Mouse (Mus musculus) splenic B cell, adult 2 months (primary cell): ENCODE results near the gene Dlgap1.

ENCODE experiments used
- DNase-seq: peaks from one replicate; pipeline ENCODE4 v3.0.0-alpha.2; 2011; ENCODE audit warnings: low read depth, low spot score
- H3K27me3 ChIP-seq: 2 replicates; pipeline ENCODE4 v1.6.1; 2012; ENCODE audit warnings: mild to moderate bottlenecking, low read length, moderate library complexity, mixed read lengths; ENCODE audit not compliant: control insufficient read depth, poor library complexity, insufficient read depth, severe bottlenecking
- H3K36me3 ChIP-seq: 2 replicates; pipeline ENCODE4 v1.6.1; 2012; ENCODE audit warnings: mild to moderate bottlenecking, low read length, moderate library complexity, mixed read lengths; ENCODE audit not compliant: control insufficient read depth, poor library complexity, insufficient read depth, severe bottlenecking

The Dlgap1 gene

DNA sequence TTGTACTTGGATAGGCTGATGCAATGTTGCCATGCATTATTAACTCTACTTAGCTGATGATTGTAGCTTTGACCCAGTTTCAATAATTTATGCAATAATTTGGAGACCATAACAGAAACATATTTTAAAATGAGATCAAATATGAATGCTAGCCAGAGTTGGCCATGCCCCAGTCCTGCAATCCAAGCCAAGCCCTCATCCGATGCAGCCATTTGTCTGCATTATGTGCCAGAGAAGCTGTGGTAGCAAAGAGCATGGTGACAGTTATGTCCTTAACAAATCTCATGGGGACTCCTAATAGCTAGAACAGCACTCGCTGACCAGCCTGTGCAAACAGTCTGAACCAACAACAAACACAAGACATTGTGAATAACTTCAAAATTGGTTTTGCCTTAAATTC is 303.3 kb downstream of the Dlgap1 start:
- DNase-seq = no peak
- no peaks in the 10 kb centered on the region for H3K27me3 ChIP-seq

DNA sequence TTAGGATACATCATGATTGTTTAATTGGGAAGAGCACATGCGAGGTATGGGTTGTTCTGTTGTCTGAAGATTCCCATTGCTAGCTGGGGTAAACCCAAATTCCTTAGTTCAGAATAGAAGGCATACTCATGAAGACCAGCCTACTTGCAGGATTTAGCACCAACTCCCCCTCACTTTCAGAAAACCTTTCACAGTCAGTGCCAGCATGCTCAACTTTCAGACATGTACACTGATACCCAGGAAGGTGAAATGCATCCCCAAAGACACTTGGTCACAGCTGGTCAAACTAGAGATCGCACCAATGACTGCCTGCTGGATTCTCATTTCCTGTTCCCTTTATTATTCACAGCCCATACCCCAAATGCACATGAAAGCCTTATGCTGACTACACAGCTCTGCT is 318.8 kb downstream of the Dlgap1 start:
- no peaks in the 10 kb centered on the region for H3K27me3 ChIP-seq

More for the DNA sequence above, 303.3 kb downstream of the Dlgap1 start:
- no peaks in the 10 kb centered on the region for H3K36me3 ChIP-seq

DNA sequence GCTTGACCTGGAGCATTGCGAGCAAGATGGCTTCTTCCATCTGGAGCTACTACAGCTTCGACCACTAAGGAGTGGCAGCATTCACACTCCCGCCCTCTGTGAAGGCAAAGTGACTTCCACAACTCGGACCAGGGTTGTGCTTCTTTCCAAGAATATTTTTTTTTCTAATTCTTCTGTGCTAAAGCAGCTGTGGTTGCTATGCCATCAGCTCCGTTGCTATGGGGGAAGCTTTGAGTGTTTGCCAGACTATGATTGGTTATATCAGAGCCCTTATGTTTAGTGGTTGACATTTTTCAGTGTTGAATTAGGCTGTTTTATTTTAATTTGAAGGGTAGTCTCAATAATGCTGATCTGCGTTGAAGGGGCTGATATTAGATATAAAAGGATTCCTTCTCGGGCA is 325.2 kb downstream of the Dlgap1 start:
- no peaks in the 10 kb centered on the region for H3K36me3 ChIP-seq
- no peak for DNase-seq
- no peaks in the 10 kb centered on the region for H3K27me3 ChIP-seq

More for the DNA sequence above, 318.8 kb downstream of the Dlgap1 start:
- H3K36me3 ChIP-seq = no peaks in the 10 kb centered on the region
- DNase-seq = no peak

DNA sequence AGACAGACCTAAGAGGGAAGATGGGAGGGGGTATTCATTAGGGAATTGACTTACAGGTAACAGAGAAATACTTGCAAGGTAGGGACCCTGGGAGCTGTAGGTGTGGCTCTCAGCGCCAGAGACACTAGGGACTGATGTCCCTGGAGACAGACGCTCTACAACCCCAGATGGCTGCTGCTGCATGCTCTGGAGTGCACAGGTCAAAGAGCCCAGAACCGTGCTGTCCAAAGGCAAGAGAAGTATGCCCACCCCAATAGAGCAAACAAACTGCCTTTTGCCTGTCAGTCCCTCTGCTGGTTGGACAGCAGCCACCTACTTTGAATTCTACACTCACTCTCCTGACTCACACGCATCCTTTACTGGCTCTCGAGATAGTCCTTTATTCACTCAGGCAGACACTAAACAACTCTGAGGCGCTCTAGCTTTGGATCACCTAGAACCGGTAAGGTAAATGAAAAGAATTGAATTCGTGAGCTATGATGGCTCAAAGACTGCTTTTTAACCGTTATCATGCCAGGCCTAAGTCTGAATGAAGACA is 333.1 kb downstream of the Dlgap1 start:
- Histone ChIP-seq H3K27me3 (no peaks in the 10 kb centered on the region), H3K36me3 (no peaks in the 10 kb centered on the region)
- no peak for DNase-seq

DNA sequence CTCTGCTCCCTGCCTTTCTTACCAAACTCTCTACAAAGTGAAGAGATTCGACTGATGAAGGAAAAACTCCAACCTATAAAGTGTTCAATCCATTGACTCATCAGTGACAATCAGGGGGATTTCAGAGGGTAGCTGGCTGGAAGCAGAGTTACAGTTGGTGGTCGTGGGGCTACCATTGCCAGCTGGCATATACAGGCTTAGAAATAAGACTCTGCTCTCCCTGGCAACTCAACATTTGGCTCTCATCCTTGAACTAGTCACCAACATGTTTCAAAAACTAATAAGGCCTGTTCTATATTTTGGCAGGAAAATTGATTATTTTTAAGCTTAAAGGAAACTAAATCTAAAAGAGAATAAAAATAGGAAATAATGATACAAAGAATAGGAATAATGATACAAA is 333.8 kb downstream of the Dlgap1 start:
- DNase-seq = no peak
- H3K27me3 ChIP-seq = no peaks in the 10 kb centered on the region
- H3K36me3 ChIP-seq = no peaks in the 10 kb centered on the region

DNA sequence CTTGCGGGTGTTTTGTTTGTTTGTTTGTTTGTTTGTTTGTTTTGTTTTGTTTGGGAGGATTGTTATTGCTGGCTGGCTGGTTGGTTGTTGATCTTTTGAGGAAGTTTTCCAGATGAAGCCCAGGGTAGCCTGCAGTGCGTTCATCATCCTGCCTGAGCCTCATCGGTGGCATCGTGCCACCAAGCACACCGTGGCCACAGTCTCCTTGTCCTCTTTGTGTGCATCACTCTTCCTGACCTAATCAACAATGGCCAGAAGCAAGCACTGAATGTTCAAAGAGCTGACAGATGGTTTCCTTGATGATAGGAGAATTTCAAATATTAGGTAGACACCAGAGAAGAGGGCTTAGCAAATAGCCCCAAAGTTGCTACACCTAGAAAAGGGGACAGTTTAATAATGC is 336.1 kb downstream of the Dlgap1 start:
- Histone ChIP-seq H3K27me3 (no peaks in the 10 kb centered on the region), H3K36me3 (no peaks in the 10 kb centered on the region)
- no peak for DNase-seq

DNA sequence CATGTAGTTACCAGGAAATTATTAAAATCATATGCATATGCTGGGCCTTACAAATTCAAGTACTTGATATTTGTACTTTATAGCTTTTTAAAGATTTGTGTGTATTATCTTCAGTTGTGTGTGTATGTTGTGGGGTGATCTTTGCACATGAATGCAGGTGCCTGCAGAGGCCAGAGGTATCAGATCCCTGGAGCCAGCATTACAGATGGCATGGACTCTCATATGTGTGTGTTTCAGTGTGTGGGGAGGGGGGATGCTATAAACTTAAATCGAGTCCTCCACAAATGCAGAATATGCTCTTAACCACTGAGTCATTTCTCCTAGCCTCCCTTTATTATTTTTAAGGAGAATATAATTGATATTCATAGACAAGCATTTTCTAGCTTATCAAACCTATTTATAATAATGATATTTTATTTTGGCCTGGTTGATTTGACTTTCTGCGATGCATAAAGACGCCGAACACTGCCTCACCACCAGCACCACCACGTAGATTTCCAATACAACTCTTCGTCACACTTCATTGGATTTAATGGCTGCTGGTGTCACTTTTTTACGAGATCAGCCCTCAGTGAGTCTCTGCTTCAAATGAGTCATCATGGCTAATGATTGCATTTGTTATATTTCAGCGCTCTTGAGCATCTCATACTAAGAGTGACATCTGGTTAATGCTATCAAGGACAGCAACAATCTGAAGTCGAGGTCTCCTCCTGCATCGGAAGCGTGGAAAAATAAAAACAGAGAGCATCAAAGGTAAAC is 338.7 kb downstream of the Dlgap1 start:
- no peak for DNase-seq
- Histone ChIP-seq H3K27me3 (no peaks in the 10 kb centered on the region), H3K36me3 (no peaks in the 10 kb centered on the region)

DNA sequence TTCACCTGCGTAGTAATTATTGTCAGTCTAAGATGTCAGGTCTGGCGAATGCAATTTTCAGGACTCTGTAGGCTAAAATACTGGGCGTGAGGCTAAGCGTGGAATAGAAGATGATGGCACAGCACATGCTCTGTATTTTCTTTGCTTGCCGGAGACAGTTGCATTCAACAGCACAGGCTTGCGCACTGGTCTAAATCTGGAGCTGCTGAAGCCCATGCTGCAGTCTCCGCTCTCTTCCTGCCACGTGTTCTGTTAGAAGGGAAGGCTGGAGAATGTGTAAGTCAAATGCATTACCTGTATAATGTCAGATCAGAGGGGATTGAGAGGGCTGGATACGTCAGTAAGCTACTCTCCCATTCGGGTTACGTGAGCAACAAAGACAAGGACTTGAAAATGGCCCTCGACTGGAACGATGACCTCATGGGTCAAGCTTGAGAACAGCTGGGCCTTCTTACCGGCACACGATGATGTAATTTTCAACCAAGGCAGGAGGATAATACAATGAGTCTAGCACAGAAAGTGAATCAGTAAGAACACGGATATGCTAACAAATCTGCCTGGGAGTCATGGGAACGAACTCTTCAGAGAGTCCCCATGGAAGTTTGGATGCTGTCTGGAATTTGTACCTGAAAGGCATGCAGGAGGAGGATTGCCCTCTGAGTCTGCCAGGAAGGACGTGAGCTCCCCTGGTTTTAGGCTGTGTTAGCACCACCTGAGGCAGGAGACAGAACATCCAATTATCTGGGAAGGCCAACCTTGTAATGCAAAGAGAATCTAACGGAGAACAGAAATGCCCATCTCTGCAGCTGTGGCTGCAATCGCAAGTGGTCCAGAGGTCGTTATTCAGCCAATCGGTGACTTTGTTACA is 339.7 kb downstream of the Dlgap1 start:
- no peaks in the 10 kb centered on the region for H3K27me3 ChIP-seq
- DNase-seq = no peak
- no peaks in the 10 kb centered on the region for H3K36me3 ChIP-seq

DNA sequence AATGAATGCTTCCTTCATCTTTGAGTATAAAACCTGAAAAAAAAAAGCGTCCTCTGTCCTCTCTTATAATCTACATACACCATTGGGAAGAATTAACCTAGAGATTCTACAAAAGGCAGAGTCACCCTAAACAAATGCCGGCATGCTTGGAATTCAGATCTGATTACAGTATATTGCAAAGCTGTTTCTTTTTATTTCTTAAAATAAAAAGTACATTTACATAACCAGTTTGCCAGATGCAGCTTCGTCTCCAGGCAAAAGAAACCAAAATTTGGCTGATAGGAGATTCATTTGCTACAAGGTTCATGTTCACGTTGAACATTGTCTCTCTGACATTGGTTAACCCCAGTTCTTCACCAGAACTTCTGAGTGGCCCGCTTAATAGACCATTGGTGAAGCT is 347.5 kb downstream of the Dlgap1 start:
- DNase-seq = no peak
- H3K36me3 ChIP-seq = no peaks in the 10 kb centered on the region
- no peaks in the 10 kb centered on the region for H3K27me3 ChIP-seq

DNA sequence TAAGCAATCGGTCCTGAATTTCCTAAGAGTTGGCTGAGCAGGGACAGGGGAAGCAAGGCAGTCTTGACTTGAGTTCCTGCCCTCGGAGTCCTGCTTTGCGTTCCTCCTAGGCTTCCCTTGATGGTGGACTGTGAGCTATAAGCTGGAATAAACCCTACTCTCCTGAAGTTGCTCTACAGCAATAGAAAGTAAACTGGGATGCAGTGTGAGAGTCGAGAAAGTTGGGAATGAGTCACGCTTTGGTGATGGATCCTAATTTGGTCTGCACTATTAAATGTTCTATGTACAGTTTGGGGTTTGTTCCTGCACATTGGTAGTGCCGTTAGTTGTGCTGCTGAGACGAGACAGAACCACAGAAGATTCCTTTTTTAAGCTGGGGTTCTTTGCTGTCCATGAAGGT is 348.9 kb downstream of the Dlgap1 start:
- Histone ChIP-seq H3K36me3 (no peaks in the 10 kb centered on the region), H3K27me3 (no peaks in the 10 kb centered on the region)
- no peak for DNase-seq

DNA sequence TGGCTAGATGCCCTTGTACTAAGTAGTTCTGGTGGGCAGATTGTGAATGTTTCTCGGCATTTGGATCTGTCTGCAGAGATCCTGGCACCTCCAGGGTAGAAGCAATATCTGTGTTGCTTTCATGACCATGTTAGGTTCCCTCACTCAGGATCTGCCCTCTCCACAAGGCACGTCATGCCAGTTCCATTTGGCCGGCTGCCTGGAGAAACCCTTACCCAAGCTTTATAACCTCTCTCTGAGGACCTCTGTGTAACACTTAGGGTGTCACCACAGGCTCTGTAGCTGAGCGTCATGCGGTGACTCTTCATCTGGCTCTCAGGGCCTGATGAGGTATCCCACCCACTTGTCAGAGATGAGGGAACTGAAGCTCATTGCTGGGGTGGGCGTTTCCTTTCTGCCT is 353.1 kb downstream of the Dlgap1 start:
- DNase-seq = no peak
- H3K27me3 ChIP-seq = no peaks in the 10 kb centered on the region
- H3K36me3 ChIP-seq = no peaks in the 10 kb centered on the region

DNA sequence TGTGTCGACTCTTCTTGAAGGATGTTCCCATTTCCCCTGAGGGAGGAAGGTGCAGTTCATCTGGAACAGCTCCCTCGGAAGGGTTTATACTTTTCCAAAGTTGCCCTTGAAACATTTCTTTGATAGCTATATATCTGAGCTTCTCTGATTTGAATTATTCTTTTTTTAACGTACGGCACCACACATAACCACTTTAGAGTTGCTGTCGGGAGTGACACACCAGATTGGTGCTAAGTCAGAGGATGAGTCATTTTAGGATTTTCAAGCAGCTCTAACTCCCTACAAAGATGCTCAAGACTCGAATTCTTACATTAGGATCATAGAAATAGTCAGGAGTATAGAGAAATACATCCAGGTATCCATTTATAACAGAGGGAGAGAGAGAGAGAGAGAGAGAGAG is 364.6 kb downstream of the Dlgap1 start:
- Histone ChIP-seq H3K27me3 (no peaks in the 10 kb centered on the region), H3K36me3 (no peaks in the 10 kb centered on the region)
- DNase-seq = no peak

DNA sequence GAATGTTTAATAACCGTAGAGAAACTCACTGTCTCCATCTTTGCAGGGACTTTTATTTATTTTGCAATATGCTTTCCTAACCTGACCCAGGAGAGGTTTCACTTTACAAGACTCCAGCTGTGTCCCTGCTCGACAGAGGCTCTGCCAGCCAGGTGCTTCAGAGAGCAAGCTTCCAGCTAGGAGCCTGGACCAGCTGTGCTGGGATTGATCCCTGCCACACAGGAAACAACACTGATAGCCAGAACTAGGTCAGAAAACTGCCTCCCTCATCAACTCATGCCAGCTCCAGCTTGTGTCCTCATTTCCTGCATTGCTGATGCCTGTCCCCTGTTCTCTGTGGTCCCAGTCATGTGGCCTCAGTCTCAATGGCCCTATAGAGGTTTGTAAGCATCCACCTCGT is 365.3 kb downstream of the Dlgap1 start:
- H3K27me3 ChIP-seq = no peaks in the 10 kb centered on the region
- no peak for DNase-seq
- H3K36me3 ChIP-seq = no peaks in the 10 kb centered on the region

DNA sequence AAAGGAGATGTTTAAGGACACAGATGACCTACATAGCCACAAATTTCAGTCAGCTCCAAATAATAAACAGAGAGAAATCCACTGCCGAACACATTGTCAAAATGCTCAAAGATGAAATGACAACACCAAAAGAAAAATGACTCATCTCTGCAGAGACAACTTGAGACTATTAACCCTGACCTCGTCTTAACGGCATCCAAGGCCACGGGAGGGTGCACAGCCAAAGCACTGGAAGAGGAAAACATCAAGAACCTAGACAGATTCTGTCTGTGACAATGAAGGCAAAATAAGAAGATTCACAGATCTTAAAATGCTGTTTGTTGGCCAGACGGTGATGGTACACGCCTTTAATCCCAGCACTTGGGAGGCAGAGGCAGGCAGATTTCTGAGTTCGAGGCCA is 370.9 kb downstream of the Dlgap1 start:
- no peak for DNase-seq
- Histone ChIP-seq H3K27me3 (no peaks in the 10 kb centered on the region), H3K36me3 (no peaks in the 10 kb centered on the region)

DNA sequence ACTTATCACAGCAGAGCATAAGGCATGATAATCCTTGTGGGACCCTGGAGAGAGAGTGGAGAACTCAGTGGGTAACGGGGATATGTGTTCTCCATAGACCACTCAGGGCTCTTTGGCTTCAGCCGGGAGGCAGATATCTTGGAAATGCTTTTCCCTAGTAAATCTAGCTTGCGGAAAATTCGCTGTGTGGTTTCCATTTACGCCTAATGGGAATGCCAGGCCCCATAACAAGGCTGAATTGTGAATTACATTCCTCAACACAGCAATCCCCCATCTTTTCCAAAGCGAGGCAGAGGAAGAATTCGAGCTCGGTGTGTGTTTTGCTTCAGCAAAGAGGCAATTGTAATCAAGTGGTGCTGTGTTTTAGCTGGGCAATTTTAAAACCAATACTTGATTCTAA is 372.4 kb downstream of the Dlgap1 start:
- no peak for DNase-seq
- no peaks in the 10 kb centered on the region for H3K36me3 ChIP-seq
- no peaks in the 10 kb centered on the region for H3K27me3 ChIP-seq
